Mouse (Mus musculus): Measurements from ENCODE around the gene Hist1h4c. TPM values are rescaled to one million over a fixed set of nuclear protein-coding genes. Genes with fewer than 3 reads are reported as not detected.

Gene Hist1h4c
- polyA plus RNA-seq, 1 experiment = 20.0 TPM

- H3K27me3 ChIP-seq (ENCODE audit: control insufficient read depth, insufficient read depth, low read length) = no peaks in the 10 kb centered on the region
- peak overlapping the region; percentile 5 for H3K27ac ChIP-seq (ENCODE audit: insufficient read depth, low read length)
- TF ChIP-seq POLR2A (IDR thresholded peaks at IDR 0.05; ENCODE audit: low read depth, low read length) (no peak), CTCF (IDR thresholded peaks at IDR 0.05; ENCODE audit: extremely low read depth, insufficient read depth, insufficient read length, insufficient replicate concordance) (no peak)
- H3K36me3 ChIP-seq (ENCODE audit: control insufficient read depth, insufficient read depth, low read length) = no peaks in the 10 kb centered on the region
- 54% methylated on average over 1 of the region's 1 CpGs for WGBS
- DNase-seq (ENCODE audit: low read depth in 1 of 2, low spot score in 2 of 2) = no peak
- H3K4me3 ChIP-seq (ENCODE audit: extremely low read depth, insufficient read depth, insufficient read length) = peak overlapping the region; percentile 8; the same call in 1 of the 2 replicates
- H3K4me1 ChIP-seq (ENCODE audit: control insufficient read depth, insufficient read depth, insufficient read length) = peaks cover 4% of the 10 kb centered on the region
Measured at GRCm38 (mm10) chr13:23682623-23682946, 15.7 kb downstream of the Hist1h4c start.

- Histone ChIP-seq H3K27ac (ENCODE audit: insufficient read depth, low read length) (no peak overlapping the region), H3K36me3 (ENCODE audit: control insufficient read depth, insufficient read depth, low read length) (no peaks in the 10 kb centered on the region), H3K4me3 (ENCODE audit: extremely low read depth, insufficient read depth, insufficient read length) (no peak overlapping the region), H3K27me3 (ENCODE audit: control insufficient read depth, insufficient read depth, low read length) (no peaks in the 10 kb centered on the region), H3K4me1 (ENCODE audit: control insufficient read depth, insufficient read depth, insufficient read length) (peaks cover 4% of the 10 kb centered on the region)
- no peak for DNase-seq (ENCODE audit: low read depth in 1 of 2, low spot score in 2 of 2)
- TF ChIP-seq CTCF (IDR thresholded peaks at IDR 0.05; ENCODE audit: extremely low read depth, insufficient read depth, insufficient read length, insufficient replicate concordance) = no peak
- TF ChIP-seq POLR2A (IDR thresholded peaks at IDR 0.05; ENCODE audit: low read depth, low read length) = no peak
- 90% methylated on average over 6 of the region's 6 CpGs for WGBS
Measured at GRCm38 (mm10) chr13:23681990-23682582, 16.2 kb downstream of the Hist1h4c start.

- 64% methylated on average over 3 of the region's 3 CpGs for WGBS
- no peak for DNase-seq (ENCODE audit: low read depth in 1 of 2, low spot score in 2 of 2)
- H3K4me1 ChIP-seq (ENCODE audit: control insufficient read depth, insufficient read depth, insufficient read length) = no peaks in the 10 kb centered on the region
- no peaks in the 10 kb centered on the region for H3K36me3 ChIP-seq (ENCODE audit: control insufficient read depth, insufficient read depth, low read length)
- no peak overlapping the region for H3K27ac ChIP-seq (ENCODE audit: insufficient read depth, low read length)
- TF ChIP-seq CTCF (IDR thresholded peaks at IDR 0.05; ENCODE audit: extremely low read depth, insufficient read depth, insufficient read length, insufficient replicate concordance) (no peak), POLR2A (IDR thresholded peaks at IDR 0.05; ENCODE audit: low read depth, low read length) (no peak)
- H3K27me3 ChIP-seq (ENCODE audit: control insufficient read depth, insufficient read depth, low read length) = no peaks in the 10 kb centered on the region
- H3K4me3 ChIP-seq (ENCODE audit: extremely low read depth, insufficient read depth, insufficient read length) = no peak overlapping the region
Measured at GRCm38 (mm10) chr13:23662536-23662935, 35.7 kb downstream of the Hist1h4c start.

- no peak for TF ChIP-seq POLR2A (IDR thresholded peaks at IDR 0.05; ENCODE audit: low read depth, low read length)
- no peak for TF ChIP-seq CTCF (IDR thresholded peaks at IDR 0.05; ENCODE audit: extremely low read depth, insufficient read depth, insufficient read length, insufficient replicate concordance)
- Histone ChIP-seq H3K27ac (ENCODE audit: insufficient read depth, low read length) (no peak overlapping the region), H3K36me3 (ENCODE audit: control insufficient read depth, insufficient read depth, low read length) (no peaks in the 10 kb centered on the region), H3K4me1 (ENCODE audit: control insufficient read depth, insufficient read depth, insufficient read length) (no peaks in the 10 kb centered on the region), H3K27me3 (ENCODE audit: control insufficient read depth, insufficient read depth, low read length) (no peaks in the 10 kb centered on the region), H3K4me3 (ENCODE audit: extremely low read depth, insufficient read depth, insufficient read length) (no peak overlapping the region)
- no peak for DNase-seq (ENCODE audit: low read depth in 1 of 2, low spot score in 2 of 2)
- 55% methylated on average over 6 of the region's 6 CpGs for WGBS
Measured at GRCm38 (mm10) chr13:23659636-23660366, 38.5 kb downstream of the Hist1h4c start.

Other genes starting within 250 kb of the Hist1h4c start
- 0.19 and 0.56 TPM in 2 replicates for gene Btn1a1, start 232.6 kb downstream of the Hist1h4c start, polyA plus RNA-seq (2012; rRNA removed)
- gene Btn2a2, start 209.6 kb downstream of the Hist1h4c start, polyA plus RNA-seq (2012; rRNA removed) = 0.04 TPM in 1 of 2 replicates, not detected in the other
- gene Hist1h4h, start 167.4 kb downstream of the Hist1h4c start, polyA plus RNA-seq (2012; rRNA removed) = 26.5 and 53.6 TPM in 2 replicates
- gene Hist1h2af, start 164.5 kb downstream of the Hist1h4c start, polyA plus RNA-seq (2012; rRNA removed) = 733 and 772 TPM in 2 replicates
- gene Hist1h3g, start 163.0 kb downstream of the Hist1h4c start, polyA plus RNA-seq (2012; rRNA removed) = 34.4 and 52.1 TPM in 2 replicates
- gene Hist1h2bh, start 155.1 kb downstream of the Hist1h4c start, polyA plus RNA-seq (2012; rRNA removed) = 4.9 and 8.4 TPM in 2 replicates
- gene Hist1h3f, start 154.4 kb downstream of the Hist1h4c start, polyA plus RNA-seq (2012; rRNA removed) = 10.2 and 16.1 TPM in 2 replicates
- gene Hist1h4f, start 146.8 kb downstream of the Hist1h4c start, polyA plus RNA-seq (2012; rRNA removed) = 24.8 and 33.8 TPM in 2 replicates
- gene Hist1h1d, start 145.2 kb downstream of the Hist1h4c start, polyA plus RNA-seq (2012; rRNA removed) = 0.30 and 0.39 TPM in 2 replicates
- gene Hist1h3e, start 136.1 kb downstream of the Hist1h4c start, polyA plus RNA-seq (2012; rRNA removed) = 36.8 and 50.5 TPM in 2 replicates
- 15.5 and 23.4 TPM in 2 replicates for gene Hist1h2ae, start 127.2 kb downstream of the Hist1h4c start, polyA plus RNA-seq (2012; rRNA removed)
- gene Hist1h2bg, start 127.1 kb downstream of the Hist1h4c start, polyA plus RNA-seq (2012; rRNA removed) = 57.5 and 66.9 TPM in 2 replicates
- 26.2 and 28.3 TPM in 2 replicates for gene Hist1h2bf, start 124.3 kb downstream of the Hist1h4c start, polyA plus RNA-seq (2012; rRNA removed)
- gene Hist1h2ad, start 124.1 kb downstream of the Hist1h4c start, polyA plus RNA-seq (2012; rRNA removed) = 12.2 and 23.2 TPM in 2 replicates
- gene Hist1h3d, start 122.7 kb downstream of the Hist1h4c start, polyA plus RNA-seq (2012; rRNA removed) = 20.9 and 27.9 TPM in 2 replicates
- gene Hist1h4d, start 116.9 kb downstream of the Hist1h4c start, polyA plus RNA-seq (2012; rRNA removed) = 19.1 and 20.9 TPM in 2 replicates
- gene Hist1h2be, start 77.3 kb downstream of the Hist1h4c start, polyA plus RNA-seq (2012; rRNA removed) = 2.8 and 3.8 TPM in 2 replicates
- gene Hist1h1e, start 75.9 kb downstream of the Hist1h4c start, polyA plus RNA-seq (2012; rRNA removed) = 2.9 and 3.7 TPM in 2 replicates
- gene Hist1h2ac, start 14.5 kb downstream of the Hist1h4c start, polyA plus RNA-seq (2012; rRNA removed) = 1.2 and 2.0 TPM in 2 replicates
- 41.8 and 44.4 TPM in 2 replicates for gene Hist1h2bc, start 14.3 kb downstream of the Hist1h4c start, polyA plus RNA-seq (2012; rRNA removed)
- gene Hist1h1t, start 2.6 kb downstream of the Hist1h4c start, polyA plus RNA-seq (2012; rRNA removed) = not detected in 2 replicates
- 20.7 and 26.1 TPM in 2 replicates for gene Hfe, start 12.4 kb upstream of the Hist1h4c start, polyA plus RNA-seq (2012; rRNA removed)
- 20.9 and 25.5 TPM in 2 replicates for gene Hist1h1c, start 40.4 kb upstream of the Hist1h4c start, polyA plus RNA-seq (2012; rRNA removed)
- gene Hist1h3c, start 47.1 kb upstream of the Hist1h4c start, polyA plus RNA-seq (2012; rRNA removed) = 35.9 and 50.3 TPM in 2 replicates
- gene Hist1h2bb, start 48.3 kb upstream of the Hist1h4c start, polyA plus RNA-seq (2012; rRNA removed) = 23.7 and 32.9 TPM in 2 replicates
- 28.4 and 40.3 TPM in 2 replicates for gene Hist1h2ab, start 52.7 kb upstream of the Hist1h4c start, polyA plus RNA-seq (2012; rRNA removed)
- 54.9 and 68.9 TPM in 2 replicates for gene Hist1h3b, start 53.8 kb upstream of the Hist1h4c start, polyA plus RNA-seq (2012; rRNA removed)
- gene Hist1h4b, start 58.6 kb upstream of the Hist1h4c start, polyA plus RNA-seq (2012; rRNA removed) = 19.0 and 27.4 TPM in 2 replicates
- gene Hist1h4a, start 62.8 kb upstream of the Hist1h4c start, polyA plus RNA-seq (2012; rRNA removed) = 16.1 and 29.5 TPM in 2 replicates
- gene Hist1h3a, start 63.9 kb upstream of the Hist1h4c start, polyA plus RNA-seq (2012; rRNA removed) = 38.4 and 54.1 TPM in 2 replicates
- 1.3 and 1.5 TPM in 2 replicates for gene Hist1h1a, start 65.2 kb upstream of the Hist1h4c start, polyA plus RNA-seq (2012; rRNA removed)
- not detected in 2 replicates for gene Trim38, start 71.5 kb upstream of the Hist1h4c start, polyA plus RNA-seq (2012; rRNA removed)
- not detected in 2 replicates for gene Slc17a2, start 108.5 kb upstream of the Hist1h4c start, polyA plus RNA-seq (2012; rRNA removed)
- gene Slc17a3, start 141.0 kb upstream of the Hist1h4c start, polyA plus RNA-seq (2012; rRNA removed) = 0.06 TPM in 1 of 2 replicates, not detected in the other
- 0.11 TPM in 1 of 2 replicates, not detected in the other for gene Slc17a1, start 169.3 kb upstream of the Hist1h4c start, polyA plus RNA-seq (2012; rRNA removed)
- gene Slc17a4, start 216.6 kb upstream of the Hist1h4c start, polyA plus RNA-seq (2012; rRNA removed) = 0.07 and 0.13 TPM in 2 replicates
- not detected in 2 replicates for gene Hist1h2ba, start 235.7 kb upstream of the Hist1h4c start, polyA plus RNA-seq (2012; rRNA removed)
- gene Hist1h2aa, start 236.0 kb upstream of the Hist1h4c start, polyA plus RNA-seq (2012; rRNA removed) = not detected in 2 replicates

Data from spleen, adult 2 months (tissue).